Mouse (Mus musculus): ENCODE measurements around the gene Cfap221.
A peak's percentile ranks its signal among the peaks of the same experiment; 100 is the strongest.

The Cfap221 gene

DNA sequence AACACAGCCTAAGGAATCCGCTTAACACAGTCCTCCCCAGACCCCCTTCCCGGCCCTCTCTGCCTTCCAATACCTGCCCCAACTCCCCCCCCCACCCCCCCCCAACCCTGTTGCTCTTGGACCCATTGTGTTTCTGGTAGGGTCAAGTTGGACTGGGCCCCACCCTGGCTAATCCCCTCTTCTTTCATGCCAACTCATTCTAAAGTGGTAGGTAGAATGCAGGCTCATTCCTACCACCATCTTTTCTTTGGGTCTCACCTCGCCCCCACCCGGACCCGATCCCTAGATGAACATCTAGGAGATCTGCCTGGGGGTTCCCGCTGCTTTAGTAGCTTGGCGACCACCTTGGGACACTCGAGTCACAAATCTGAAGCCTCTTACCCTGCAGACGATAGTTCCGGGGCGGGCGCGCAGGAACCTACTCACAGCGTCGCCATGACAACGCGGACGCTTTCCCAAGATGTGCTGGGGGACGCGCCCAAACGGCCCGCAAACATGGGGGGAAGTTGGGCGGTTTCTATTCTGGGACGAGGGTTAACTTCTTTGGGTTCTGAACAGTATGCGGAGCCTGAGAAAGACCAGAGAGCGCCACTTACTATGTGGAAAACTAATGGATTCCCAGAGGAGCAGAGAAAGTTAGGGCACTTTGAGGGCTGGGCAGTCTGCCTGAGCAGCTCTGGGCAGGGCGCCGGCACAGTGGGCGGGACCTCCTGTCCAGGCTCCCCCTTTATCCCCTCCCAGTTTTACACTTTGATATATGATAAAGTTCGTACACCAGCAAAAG is at the start of gene Cfap221:
TSS of gene Cfap221 (minus strand) at position 437 of the 784 bp plus-strand sequence.
- DNase-seq (ENCODE audit: low read depth) = peak; percentile 44

- DNase-seq (ENCODE audit: low read depth) = no peak
Observed at GRCm38 (mm10) chr1:120044584-120044983, 47.5 kb upstream of the Cfap221 start.

DNA sequence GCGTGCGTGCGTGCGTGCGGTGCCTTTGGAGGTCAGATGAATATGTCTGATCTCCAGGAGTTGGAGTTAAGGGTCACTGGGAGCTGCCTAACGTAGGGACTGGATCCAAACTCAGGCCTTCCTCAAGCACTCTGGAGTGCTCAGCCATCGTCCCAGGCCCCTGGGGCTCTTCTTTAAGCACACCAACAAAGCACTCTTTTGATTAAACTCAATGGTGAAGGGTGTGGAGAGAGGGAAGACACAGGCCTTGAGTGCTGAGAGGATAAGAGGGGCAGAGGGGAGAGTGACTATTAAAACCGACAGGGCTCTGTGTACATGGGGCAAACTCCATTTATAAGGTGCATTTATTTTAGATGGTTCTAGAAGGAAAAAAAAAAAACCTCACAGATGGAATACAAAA is 45.4 kb upstream of the Cfap221 start:
- DNase-seq (ENCODE audit: low read depth) = no peak

- no peak for DNase-seq (ENCODE audit: low read depth)
Observed at GRCm38 (mm10) chr1:120038594-120038993, 41.6 kb upstream of the Cfap221 start.

DNA sequence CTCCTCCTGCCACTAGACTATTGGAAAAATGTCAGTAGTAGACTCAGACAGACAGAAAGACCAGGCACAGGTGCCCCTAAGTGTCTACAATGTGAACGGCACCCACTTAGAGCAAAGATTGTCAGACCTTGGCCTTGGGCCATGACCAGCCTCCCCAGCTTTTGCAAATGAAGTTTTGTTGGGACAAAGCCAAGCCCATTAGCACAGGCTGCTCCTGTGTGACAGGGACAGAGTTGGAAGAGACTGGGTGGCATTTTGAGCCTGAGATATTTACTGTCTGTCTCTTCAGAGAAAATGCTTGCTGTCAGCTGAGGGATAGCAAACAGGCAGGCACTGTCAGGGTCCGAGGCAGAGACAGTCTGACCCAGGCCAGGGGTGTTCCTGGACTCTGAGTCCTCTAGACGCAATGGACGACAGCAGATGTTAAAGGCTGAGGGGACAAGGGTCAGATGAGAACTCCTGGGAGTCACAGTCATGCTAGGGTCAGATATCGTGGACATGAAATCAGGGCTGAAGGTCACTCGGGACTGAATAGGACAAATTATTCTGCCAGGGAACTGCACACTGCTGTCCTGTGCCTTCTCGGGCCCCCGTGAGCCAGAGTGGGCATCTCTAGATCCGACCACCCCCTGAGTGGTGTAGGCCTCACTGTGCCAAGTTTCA is 40.1 kb upstream of the Cfap221 start:
- no peak for DNase-seq (ENCODE audit: low read depth)

DNA sequence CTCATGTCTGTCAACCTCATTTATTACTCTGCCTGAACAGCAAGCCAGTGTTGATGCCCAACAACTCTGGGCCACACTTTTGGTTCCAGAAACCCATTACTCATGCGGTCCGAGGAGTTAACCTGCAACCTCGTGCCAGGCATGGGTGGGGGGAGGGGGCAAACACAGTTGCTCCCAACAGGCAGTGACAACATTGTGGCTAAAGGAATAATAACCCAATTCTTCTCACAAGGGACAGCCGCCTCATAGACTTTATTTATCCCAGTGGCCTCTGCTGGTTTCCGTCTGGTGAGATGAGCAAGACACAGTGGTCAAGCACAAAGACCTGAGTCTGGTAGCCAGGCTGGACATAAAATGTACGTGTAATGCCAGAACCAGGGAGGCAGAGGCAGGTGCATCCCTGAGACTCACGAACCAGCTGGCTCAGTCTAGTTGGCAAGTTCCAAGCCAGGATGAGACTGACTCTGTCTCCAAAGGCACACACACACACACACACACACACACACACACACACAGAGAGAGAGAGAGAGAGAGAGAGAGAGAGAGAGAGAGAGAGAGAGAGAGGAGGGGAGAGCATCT is 38.5 kb upstream of the Cfap221 start:
- no peak for DNase-seq (ENCODE audit: low read depth)

DNA sequence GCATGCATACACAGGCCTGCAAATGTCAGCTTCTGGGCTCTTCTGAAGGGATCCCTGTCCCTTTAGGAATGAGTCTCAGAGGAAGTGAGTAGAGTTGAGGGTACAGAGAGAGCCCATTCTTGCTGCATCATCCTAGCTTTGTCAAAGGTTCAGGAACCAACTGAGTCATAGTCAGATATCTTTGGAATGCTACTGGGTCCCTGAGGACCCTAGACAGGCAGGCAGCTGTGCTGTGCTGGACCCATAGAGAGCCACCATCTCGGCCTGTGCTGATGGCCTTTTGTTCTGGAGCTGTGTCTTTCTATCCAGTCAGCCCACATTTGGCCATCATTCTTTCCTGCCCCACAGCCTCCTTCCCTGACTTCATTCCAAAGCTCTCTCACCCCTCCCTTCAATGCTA is 37.8 kb upstream of the Cfap221 start:
- DNase-seq (ENCODE audit: low read depth) = no peak

DNA sequence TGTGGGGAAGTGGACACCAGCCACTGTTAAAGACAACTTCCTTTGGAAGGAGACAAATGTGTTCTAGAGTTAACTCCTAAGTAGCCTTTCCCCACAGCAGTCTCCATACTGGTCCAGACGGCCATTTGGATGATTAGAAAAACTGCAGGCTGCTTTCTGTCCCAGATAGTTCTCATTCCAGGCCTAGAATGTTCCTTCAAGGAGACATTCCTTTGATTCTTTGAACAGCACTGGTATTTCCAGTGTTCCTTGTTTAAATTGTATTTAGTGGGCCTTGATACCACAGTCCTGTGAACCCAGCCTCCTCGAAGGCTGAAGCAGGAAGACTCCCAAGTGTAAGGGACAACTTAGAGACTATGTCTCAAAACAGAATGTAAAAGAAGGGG is 36.4 kb upstream of the Cfap221 start:
- no peak for DNase-seq (ENCODE audit: low read depth)

GRCm38 (mm10) chr1:120032804-120033468 is 35.9 kb upstream of the Cfap221 start:
- peak; percentile 46 for DNase-seq (ENCODE audit: low read depth)

- DNase-seq (ENCODE audit: low read depth) = no peak
Observed at GRCm38 (mm10) chr1:120030474-120030873, 33.4 kb upstream of the Cfap221 start.

DNA sequence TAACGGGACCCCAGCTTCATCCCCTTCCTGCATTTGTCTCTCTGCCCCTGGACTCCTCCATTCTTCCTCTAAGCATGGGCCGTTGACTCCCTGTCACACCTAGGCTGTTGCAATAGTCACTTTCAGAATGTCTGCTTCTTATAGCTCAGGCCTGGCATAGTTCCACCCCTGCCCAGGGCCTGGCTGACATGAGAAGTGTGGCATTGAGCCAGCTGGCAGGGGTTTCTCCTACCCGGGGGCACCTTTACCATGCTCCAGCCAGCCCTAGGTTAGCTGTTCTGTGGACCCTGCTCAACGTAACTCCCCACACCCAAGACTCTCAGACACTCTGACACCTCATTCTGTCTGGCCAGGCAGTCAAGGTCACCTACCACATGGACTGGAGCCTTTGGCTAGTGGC is 30.7 kb upstream of the Cfap221 start:
- no peak for DNase-seq (ENCODE audit: low read depth)

DNA sequence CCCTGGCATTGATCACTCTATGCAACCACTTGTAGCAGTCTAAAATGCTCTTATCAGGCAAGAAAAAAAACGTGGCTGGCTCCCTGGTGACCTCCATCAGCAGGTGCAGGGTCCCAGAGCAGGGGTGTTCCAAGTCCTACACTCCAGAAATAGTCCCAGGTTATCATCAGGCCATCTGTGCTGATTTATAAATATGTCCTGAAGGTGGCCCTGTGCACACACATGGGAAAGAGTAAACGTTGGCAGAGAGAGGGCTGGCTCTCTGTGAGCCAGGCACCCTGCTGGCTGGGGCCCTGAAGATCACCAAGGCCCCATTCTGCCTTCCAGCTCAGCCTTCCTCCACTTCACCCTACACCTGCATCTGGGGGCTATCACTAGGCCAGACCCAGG is 28.0 kb upstream of the Cfap221 start:
- DNase-seq (ENCODE audit: low read depth) = no peak

GRCm38 (mm10) chr1:120024331-120025049 is 27.5 kb upstream of the Cfap221 start:
- DNase-seq (ENCODE audit: low read depth) = no peak

- no peak for DNase-seq (ENCODE audit: low read depth)
Observed at GRCm38 (mm10) chr1:120021951-120022350, 24.9 kb upstream of the Cfap221 start.

- DNase-seq (ENCODE audit: low read depth) = no peak
Observed at GRCm38 (mm10) chr1:120020322-120020897, 23.4 kb upstream of the Cfap221 start.

GRCm38 (mm10) chr1:120019428-120019827 is 22.4 kb upstream of the Cfap221 start:
- no peak for DNase-seq (ENCODE audit: low read depth)

GRCm38 (mm10) chr1:120018900-120019299 is 21.9 kb upstream of the Cfap221 start:
- no peak for DNase-seq (ENCODE audit: low read depth)

DNA sequence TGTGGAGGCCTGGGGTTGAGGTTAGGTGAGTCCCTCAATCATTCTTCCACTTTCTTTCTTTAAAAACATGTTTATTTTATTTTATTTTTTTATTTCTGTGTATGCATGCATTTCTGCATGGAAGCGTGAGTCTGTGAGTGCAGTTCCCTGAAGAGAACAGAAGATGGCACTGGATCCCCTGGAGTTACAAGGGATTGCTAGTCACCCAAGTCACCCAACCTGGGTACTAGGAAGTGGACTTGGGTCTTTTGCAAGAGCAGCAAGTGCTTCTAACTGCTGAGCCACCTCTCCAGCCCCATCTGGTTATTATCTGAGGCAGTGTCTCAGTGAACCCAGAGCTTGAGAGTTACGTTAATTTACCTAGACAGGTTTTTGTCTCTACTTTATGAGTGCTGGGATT is 19.2 kb upstream of the Cfap221 start:
- DNase-seq (ENCODE audit: low read depth) = no peak

DNA sequence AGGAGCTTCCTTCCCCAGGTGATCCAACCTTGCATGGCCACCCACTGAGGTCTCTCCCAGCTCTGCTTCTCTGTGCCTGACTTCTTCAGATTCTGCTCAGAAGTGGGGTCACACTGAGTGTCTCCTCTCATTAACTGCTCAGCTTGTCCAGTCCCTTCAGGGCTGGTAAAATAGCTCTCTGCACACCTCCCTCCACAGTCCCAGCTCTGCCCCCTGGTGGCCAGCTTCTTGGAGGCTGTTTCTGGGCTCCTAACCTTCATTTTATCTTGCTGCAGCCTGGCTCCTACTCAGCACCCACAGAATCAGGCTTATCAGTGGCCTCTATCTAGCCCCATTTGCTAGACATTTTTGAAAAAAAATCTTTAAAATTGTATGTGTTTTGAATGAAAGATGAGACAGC is 16.1 kb upstream of the Cfap221 start:
- peak; percentile 38 for DNase-seq (ENCODE audit: low read depth)

DNA sequence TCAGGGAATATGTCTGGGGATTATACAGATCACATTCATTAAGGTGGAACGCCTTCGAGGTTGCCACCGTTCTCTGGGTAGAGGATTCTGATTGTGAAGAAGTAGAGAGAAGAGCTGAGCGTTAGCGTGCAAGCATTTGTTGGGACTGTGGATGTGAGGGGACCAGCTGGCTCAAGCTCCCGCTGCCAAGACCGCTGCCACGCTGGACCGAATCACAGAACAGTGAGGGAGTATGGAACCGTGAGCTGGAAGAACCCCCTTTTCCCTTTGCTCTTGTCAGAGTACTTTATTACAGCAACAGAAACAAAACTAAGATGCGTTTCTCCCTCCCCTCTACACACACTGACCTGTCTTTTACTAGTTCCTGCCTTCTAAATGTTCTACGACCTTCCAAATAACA is 15.6 kb upstream of the Cfap221 start:
- no peak for DNase-seq (ENCODE audit: low read depth)

DNA sequence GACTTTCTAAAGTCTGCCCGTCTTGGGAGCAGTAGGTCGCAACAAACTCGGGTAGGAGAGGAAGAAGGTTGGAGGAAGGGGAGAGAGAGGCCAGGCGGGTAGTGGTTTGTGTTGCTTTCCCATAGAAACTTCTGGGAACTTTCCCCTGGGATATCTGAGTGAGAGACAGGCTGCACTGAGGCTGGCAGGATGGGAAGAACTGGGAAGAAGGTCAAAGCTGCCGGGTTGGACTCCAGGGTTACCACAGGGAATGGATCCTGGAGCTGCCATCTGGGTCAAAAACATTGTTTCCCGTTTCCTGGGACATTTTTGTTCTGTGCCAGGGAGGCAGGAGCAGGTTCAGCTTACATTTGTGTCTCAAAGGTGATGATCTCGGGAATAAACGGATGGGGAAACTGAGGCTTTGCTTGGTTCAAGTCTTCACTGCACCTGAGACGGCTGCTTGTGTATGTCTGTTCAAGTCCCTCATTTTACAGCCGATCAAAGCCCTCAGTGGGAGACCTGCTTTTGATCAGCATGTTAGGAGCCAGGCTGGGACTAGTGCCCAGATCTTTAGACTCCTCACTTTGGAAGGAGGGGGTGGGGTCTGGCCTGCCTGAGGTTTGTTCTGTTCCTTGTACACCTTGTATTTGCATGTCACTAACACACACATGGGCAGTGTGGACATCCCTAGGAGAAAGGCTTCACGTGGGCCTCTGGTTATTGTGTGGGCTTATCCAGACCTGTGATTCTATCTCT is 11.0 kb upstream of the Cfap221 start:
- no peak for DNase-seq (ENCODE audit: low read depth)
